Mouse (Mus musculus) retina, adult 2 months (tissue): ENCODE data around the gene Ly86.

ENCODE experiments used
- DNase-seq: peaks from one replicate; pipeline ENCODE4 v3.0.0-alpha.2; 2012; ENCODE audit warnings: low read depth, low spot score

The Ly86 gene

DNA sequence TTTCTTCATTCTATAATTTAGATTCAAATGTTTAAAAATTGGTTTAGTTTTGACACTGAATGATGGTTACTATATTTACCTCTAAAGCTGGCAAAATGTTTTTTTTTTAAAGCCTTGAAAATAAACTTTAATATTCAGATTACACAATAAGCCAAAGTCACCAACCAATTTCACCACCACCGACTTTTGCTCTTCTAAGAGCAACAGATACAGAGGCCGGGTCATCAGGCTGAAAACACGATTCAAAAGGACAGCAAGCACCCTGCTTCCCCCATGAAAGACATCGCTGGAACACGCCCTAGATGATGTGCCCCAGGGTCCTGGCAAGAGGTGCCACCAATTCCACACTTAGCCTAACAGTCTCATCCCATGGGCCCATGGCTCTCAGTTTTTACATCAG lies 113.5 kb downstream of the Ly86 start:
- DNase-seq = no peak

DNA sequence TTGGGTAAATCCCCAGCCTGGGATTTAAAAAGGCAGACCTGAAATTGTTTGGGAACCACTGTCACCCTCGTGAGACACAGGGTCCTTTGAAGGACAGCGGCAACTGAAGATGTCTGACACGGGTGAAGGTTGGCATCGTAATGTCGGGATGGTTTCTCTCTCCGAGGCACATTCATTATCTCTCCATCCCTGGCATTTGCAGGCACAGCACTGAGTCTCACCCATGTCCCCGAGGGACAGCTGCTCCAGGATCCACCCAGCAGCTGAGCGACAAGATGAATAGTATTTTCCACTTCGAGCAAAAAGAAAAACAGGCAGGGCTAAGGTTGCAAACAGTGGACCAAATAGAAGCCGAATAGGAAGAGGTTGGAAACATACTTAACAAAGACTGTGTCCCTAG lies 114.0 kb downstream of the Ly86 start:
- no peak for DNase-seq

DNA sequence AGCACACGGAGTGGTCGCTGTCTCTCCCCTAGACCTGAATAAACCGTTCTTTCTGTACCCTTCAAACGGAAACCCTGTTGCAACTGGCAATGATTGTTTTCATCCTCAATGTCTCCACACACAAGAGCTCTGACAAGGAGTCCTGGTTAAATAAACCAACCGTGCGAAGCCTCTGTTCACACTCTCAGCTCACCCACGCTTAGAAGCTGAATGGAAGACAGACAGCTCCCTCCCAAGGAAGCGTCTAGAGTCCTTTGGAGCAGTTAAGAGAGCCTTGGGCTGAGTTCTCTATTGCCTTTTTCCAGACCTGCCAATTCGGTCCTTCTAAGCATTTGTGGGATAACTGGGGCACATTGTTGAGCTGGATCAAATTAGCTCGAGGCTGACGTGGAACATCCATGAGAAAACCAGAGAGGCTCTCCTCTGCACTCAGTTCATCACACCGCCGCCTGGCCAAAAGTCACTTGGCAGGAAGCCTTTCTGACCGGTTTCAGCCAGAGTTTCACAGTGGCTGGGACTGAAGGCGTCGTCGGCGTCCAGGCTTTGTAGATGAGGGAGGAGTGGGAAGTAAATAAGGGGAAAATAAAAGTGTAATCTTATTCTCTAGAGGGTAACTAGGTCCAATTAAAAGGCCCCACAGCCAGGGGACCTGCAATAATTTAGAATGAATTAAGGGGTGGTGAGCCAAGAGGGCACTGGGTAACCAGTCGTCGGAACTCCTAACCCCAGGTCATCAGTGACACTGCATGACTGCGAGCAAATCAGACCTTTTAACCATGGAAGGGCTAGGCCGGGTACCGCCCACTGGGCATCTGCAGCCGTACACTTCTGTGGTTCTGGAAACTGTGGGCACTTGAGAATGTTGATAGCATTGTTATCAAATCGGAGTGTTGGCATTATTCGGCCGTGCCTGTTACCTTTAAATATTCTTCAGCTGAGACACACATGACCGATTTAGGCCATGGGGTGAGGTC lies 115.2 kb downstream of the Ly86 start:
- DNase-seq = no peak

DNA sequence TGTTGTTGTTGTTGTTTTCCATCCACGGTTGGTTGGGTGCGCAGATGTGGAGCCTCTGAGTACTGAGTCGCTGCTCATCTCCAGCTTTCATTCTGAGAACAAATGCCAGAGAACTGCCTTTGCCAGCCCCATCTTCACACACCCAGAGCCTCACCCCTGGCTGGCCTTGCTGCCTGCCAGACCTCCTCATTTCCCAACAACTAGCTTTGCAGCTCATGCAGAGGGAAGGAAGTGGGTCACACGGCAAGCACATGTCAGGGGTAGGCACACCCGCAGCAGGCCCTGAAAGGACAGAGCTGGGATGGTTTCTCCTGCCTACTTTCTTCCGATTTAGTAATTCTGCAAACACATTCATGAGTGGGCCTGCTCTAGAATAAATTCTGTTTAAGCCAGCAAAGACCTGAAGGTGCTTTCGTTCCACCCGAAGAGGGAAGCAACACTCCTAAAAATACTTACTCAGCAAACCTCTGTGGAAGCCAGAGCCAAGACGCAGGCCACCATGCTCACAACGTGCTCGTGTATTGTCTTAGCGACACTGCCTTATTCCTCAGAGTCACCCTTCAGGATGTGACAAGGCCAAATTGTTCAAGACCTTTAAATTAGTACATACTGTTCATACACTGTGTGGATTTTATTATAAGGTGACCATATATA lies 117.2 kb downstream of the Ly86 start:
- DNase-seq = no peak

DNA sequence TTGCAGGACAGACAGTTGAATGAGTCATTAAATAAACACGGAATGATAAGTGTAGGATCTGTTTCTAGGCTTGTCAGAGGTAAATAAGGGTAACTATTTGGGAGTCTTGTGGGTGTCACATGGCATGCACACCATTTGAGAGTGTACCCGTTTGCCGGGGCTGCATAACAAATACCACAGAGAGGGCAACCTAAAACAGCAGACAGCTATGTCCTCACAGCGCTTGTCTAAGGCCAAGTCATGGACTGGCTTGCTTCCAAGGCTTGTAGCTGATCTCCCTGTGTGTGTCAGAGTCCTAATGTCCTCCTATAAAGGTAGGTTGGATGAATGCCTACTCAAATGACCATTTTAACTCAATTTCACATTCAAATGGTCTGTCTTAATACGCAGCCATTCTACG lies 120.7 kb downstream of the Ly86 start:
- DNase-seq = no peak

DNA sequence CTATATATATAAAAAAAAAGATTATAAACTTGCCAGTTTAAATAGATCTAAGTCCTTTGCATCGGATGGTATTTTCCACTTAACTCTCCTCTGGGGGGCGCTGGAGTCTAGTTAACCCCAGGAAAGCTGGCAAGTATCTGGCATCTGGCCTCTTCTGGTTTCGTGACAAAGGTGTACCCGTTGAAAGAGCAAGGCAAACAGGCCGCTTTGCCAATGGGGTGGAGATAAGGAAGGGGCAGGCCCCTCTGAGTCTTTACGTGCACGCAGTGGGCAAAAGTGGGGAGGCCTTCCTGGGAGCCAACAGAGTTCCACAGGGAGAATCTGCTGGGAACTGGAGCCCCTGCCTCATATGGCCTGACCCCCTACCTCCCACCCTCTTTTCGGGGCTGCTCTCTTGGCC lies 122.8 kb downstream of the Ly86 start:
- DNase-seq = no peak
